Mouse (Mus musculus) intestine, embryonic 14.5 days (tissue): Measurements from ENCODE around the gene Gpx1. TPM values are rescaled to one million over a fixed set of nuclear protein-coding genes. Genes with fewer than 3 reads are reported as not detected.

Source experiments
- ATAC-seq: fragments of 200-750 bp; cut with Nextera tagmentation; replicated peaks from 2 replicates; pipeline ENCODE4 v1.8.0; 2017; ENCODE audit warnings: low read depth, moderate number of reproducible peaks, moderate TSS enrichment, moderate library complexity; ENCODE audit not compliant: low FRiP score, low TSS enrichment
- DNase-seq: peaks from one replicate; pipeline ENCODE4 v3.0.0-alpha.2; 2018; ENCODE audit warnings: low spot score
- H3K27ac ChIP-seq: fragments of 300-500 bp; sonication (generic); 2 replicates; pipeline ENCODE4 v1.5.1; 2014; ENCODE audit warnings: low read depth, mild to moderate bottlenecking, control low read depth
- H3K27me3 ChIP-seq: fragments of 300-500 bp; sonication (generic); replicated peaks from 2 replicates; pipeline ENCODE4 v1.6.1; 2014; ENCODE audit warnings: low read length, control low read depth; ENCODE audit not compliant: control insufficient read depth, insufficient read depth
- H3K36me3 ChIP-seq: fragments of 300-500 bp; sonication (generic); 2 replicates; pipeline ENCODE4 v1.6.1; 2014; ENCODE audit warnings: low read length, control low read depth; ENCODE audit not compliant: control insufficient read depth, insufficient read depth
- H3K4me1 ChIP-seq: fragments of 300-500 bp; sonication (generic); replicated peaks from 2 replicates; pipeline ENCODE4 v1.6.1; 2014; ENCODE audit warnings: low read length, control low read depth, mixed read lengths; ENCODE audit not compliant: control insufficient read depth, insufficient read depth
- H3K4me2 ChIP-seq: fragments of 300-500 bp; sonication (generic); 2 replicates; pipeline ENCODE4 v1.6.1; 2014; ENCODE audit warnings: low read length
- H3K4me3 ChIP-seq: fragments of 300-500 bp; sonication (generic); 2 replicates; pipeline ENCODE4 v1.5.1; 2014; ENCODE audit warnings: low read depth, low read length, control low read depth, mixed read lengths
- H3K9ac ChIP-seq: fragments of 300-500 bp; sonication (generic); 2 replicates; pipeline ENCODE4 v1.6.1; 2014; ENCODE audit warnings: mild to moderate bottlenecking, low read length
- H3K9me3 ChIP-seq: fragments of 300-500 bp; sonication (generic); 2 replicates; pipeline ENCODE4 v1.6.1; 2016; ENCODE audit warnings: low read length, control low read depth; ENCODE audit not compliant: control insufficient read depth
- WGBS: fragments of 180-500 bp; shearing (Covaris S2); extraction: QIAGEN DNeasy Blood & Tissue Kit; methylation state at CpG from one replicate; pipeline ENCODE4 v1.1.7; 2014; 5-methylcytosine and 5-hydroxymethylcytosine counted together
- polyA plus RNA-seq: library from polyadenylated mRNA; unstranded; fragments of >200 nt; fragmentation: Nextera tagmentation; extraction: Ambion mirVana; gene quantifications from 2 replicates; pipeline ENCODE4 v1.2.1, GENCODE M21; 2014

Gpx1 gene
- polyA plus RNA-seq, 1 experiment from 2014 or later: 815 TPM

GRCm38 (mm10) chr9:108342301-108342831 is 3.7 kb downstream of the Gpx1 start:
- Histone ChIP-seq H3K4me1 (peaks cover 19% of the 10 kb centered on the region; the same call in 1 of the 2 replicates), H3K27ac (peak overlapping the region; percentile 70), H3K36me3 (peaks cover 10% of the 10 kb centered on the region; the same call in 1 of the 2 replicates), H3K4me2 (peak overlapping the region; percentile 8; the same call in 1 of the 2 replicates), H3K9me3 (no peaks in the 10 kb centered on the region), H3K27me3 (no peaks in the 10 kb centered on the region), H3K9ac (no peak overlapping the region), H3K4me3 (no peak overlapping the region)
- DNase-seq (no peak), ATAC-seq (no peak)
- WGBS: 19% methylated on average over 5 of the region's 5 CpGs

- H3K4me2 ChIP-seq: no peak overlapping the region
- peaks cover 19% of the 10 kb centered on the region; the same call in 1 of the 2 replicates for H3K4me1 ChIP-seq
- H3K9me3 ChIP-seq: no peaks in the 10 kb centered on the region
- 71% methylated on average over 3 of the region's 3 CpGs for WGBS
- no peak overlapping the region for H3K4me3 ChIP-seq
- peak overlapping the region; percentile 70 for H3K27ac ChIP-seq
- DNase-seq: no peak
- no peaks in the 10 kb centered on the region for H3K27me3 ChIP-seq
- no peak overlapping the region for H3K9ac ChIP-seq
- peaks cover 2% of the 10 kb centered on the region; the same call in 1 of the 2 replicates for H3K36me3 ChIP-seq
- ATAC-seq: no peak
Observed at GRCm38 (mm10) chr9:108343331-108343730, 4.6 kb downstream of the Gpx1 start.

- no peak for DNase-seq
- Histone ChIP-seq H3K9me3 (no peaks in the 10 kb centered on the region), H3K4me2 (no peak overlapping the region), H3K9ac (no peak overlapping the region), H3K4me3 (no peak overlapping the region), H3K27ac (peak overlapping the region; percentile 70; the same call in 1 of the 2 replicates), H3K36me3 (no peaks in the 10 kb centered on the region), H3K4me1 (peaks cover 22% of the 10 kb centered on the region; the same call in 1 of the 2 replicates), H3K27me3 (no peaks in the 10 kb centered on the region)
- ATAC-seq: no peak
- 91% methylated on average over 1 of the region's 1 CpGs for WGBS
Observed at GRCm38 (mm10) chr9:108343835-108344234, 5.1 kb downstream of the Gpx1 start.

GRCm38 (mm10) chr9:108344471-108344870 is 5.8 kb downstream of the Gpx1 start:
- no peaks in the 10 kb centered on the region for H3K36me3 ChIP-seq
- H3K27ac ChIP-seq: no peak overlapping the region
- no peak for ATAC-seq
- DNase-seq: no peak
- H3K27me3 ChIP-seq: no peaks in the 10 kb centered on the region
- no peak overlapping the region for H3K4me2 ChIP-seq
- H3K9me3 ChIP-seq: no peaks in the 10 kb centered on the region
- H3K4me1 ChIP-seq: peaks cover 25% of the 10 kb centered on the region; the same call in 1 of the 2 replicates
- WGBS: 84% methylated on average over 4 of the region's 4 CpGs
- H3K9ac ChIP-seq: no peak overlapping the region
- H3K4me3 ChIP-seq: no peak overlapping the region

GRCm38 (mm10) chr9:108347024-108347423 is 8.3 kb downstream of the Gpx1 start:
- 6% methylated on average over 11 of the region's 11 CpGs for WGBS
- Histone ChIP-seq H3K9ac (peak overlapping the region; percentile 55), H3K4me3 (peak overlapping the region; percentile 82), H3K27me3 (no peaks in the 10 kb centered on the region), H3K4me2 (peak overlapping the region; percentile 73), H3K9me3 (no peaks in the 10 kb centered on the region), H3K4me1 (peaks cover 9% of the 10 kb centered on the region; the same call in 1 of the 2 replicates), H3K27ac (peak overlapping the region; percentile 88), H3K36me3 (peaks cover 15% of the 10 kb centered on the region)
- ATAC-seq (no peak), DNase-seq (no peak)

GRCm38 (mm10) chr9:108347540-108348289 is 9.0 kb downstream of the Gpx1 start, which contains the start of gene Usp4:
Gene Usp4, plus strand, starts transcription at chr9:108347853.
- DNase-seq (peak; percentile 93), ATAC-seq (peak; percentile 94)
- WGBS: under 1% methylated on average over 75 of the region's 75 CpGs
- no peaks in the 10 kb centered on the region for H3K9me3 ChIP-seq
- H3K4me2 ChIP-seq: peak within 1 kb of the TSS; percentile 73
- no peaks in the 10 kb centered on the region for H3K27me3 ChIP-seq
- H3K27ac ChIP-seq: peak within 1 kb of the TSS; percentile 88
- peaks cover 6% of the 10 kb centered on the region; the same call in 1 of the 2 replicates for H3K4me1 ChIP-seq
- peaks cover 22% of the 10 kb centered on the region for H3K36me3 ChIP-seq
- peak within 1 kb of the TSS; percentile 55 for H3K9ac ChIP-seq
- H3K4me3 ChIP-seq: peak within 1 kb of the TSS; percentile 82

GRCm38 (mm10) chr9:108348290-108348680 is 9.6 kb downstream of the Gpx1 start:
- Histone ChIP-seq H3K4me3 (peak overlapping the region; percentile 82), H3K9ac (peak overlapping the region; percentile 55), H3K27ac (peak overlapping the region; percentile 88; the same call in 1 of the 2 replicates), H3K4me1 (peaks cover 6% of the 10 kb centered on the region; the same call in 1 of the 2 replicates), H3K27me3 (no peaks in the 10 kb centered on the region), H3K36me3 (peaks cover 28% of the 10 kb centered on the region), H3K4me2 (peak overlapping the region; percentile 73), H3K9me3 (no peaks in the 10 kb centered on the region)
- WGBS: 4% methylated on average over 14 of the region's 14 CpGs
- no peak for ATAC-seq
- no peak for DNase-seq

GRCm38 (mm10) chr9:108349727-108350126 is 11.0 kb downstream of the Gpx1 start:
- no peak overlapping the region for H3K4me3 ChIP-seq
- ATAC-seq (no peak), DNase-seq (no peak)
- 90% methylated on average over 4 of the region's 4 CpGs for WGBS
- no peaks in the 10 kb centered on the region for H3K27me3 ChIP-seq
- no peak overlapping the region for H3K4me2 ChIP-seq
- peaks cover 41% of the 10 kb centered on the region for H3K36me3 ChIP-seq
- no peak overlapping the region for H3K27ac ChIP-seq
- H3K9me3 ChIP-seq: no peaks in the 10 kb centered on the region
- no peak overlapping the region for H3K9ac ChIP-seq
- peaks cover 6% of the 10 kb centered on the region; the same call in 1 of the 2 replicates for H3K4me1 ChIP-seq
